27 mouse cellular contexts compared by ENCODE assay signal in the genomic region with DNA sequence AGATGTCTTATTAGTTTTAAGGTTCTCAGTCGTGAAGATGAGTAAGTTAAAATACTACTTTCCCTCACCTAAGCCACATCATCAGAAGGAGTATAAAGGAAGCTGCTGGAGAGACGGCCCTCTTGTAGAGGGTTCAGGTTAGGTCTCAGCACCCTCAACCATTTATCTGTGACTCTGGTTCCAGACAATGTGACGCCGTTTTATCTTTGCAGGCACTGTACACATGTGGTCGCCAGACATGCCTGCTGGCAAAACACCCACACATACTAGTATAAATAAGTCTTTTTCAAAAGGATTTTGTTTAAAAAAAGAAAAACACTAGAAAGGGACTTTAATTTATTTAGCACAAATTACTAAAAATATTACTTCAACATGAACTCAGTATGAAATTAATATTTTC. TPM values are rescaled to one million over a fixed set of nuclear protein-coding genes. Genes with fewer than 3 reads are reported as not detected.
DNase-seq lines count a peak whose midpoint lies in the region; ATAC-seq and TF ChIP-seq lines count a peak whose summit lies in the region.
"Had no signal": no experiment of that assay in that cellular context is flagged by ENCODE, and none has a peak within 500 bp of the region (broad histone marks: within the 10 kb centered on the region; RNA-seq: fewer than 3 reads in every experiment).

No protein-coding gene starts in this region.

- no peaks in the 10 kb centered on the region for H3K9me3 ChIP-seq in MEL (replicated peaks; ENCODE audit: insufficient read depth, low read length)
- H3K9me3 ChIP-seq in liver, embryonic 14.5 days (ENCODE audit: control insufficient read depth, low read length), result no peaks in the 10 kb centered on the region
- no peaks in the 10 kb centered on the region for H3K9me3 ChIP-seq in hindbrain, embryonic 10.5 days
- no peaks in the 10 kb centered on the region for H3K9me3 ChIP-seq in limb, embryonic 10.5 days (replicated peaks)
- H3K9me3 ChIP-seq: embryonic facial prominence, embryonic 10.5 days; embryonic facial prominence, embryonic 13.5 days; forebrain, embryonic 12.5 days; forebrain, embryonic 15.5 days; heart, embryonic 12.5 days; heart, embryonic 15.5 days had no signal

- H3K9ac ChIP-seq in MEL (ENCODE audit: control insufficient read depth, low read depth, low read length, poor library complexity, severe bottlenecking), result no peak overlapping the region
- H3K9ac ChIP-seq in liver, embryonic 14.5 days (replicated peaks), result no peak overlapping the region
- H3K9ac ChIP-seq: embryonic facial prominence, embryonic 13.5 days; forebrain, embryonic 12.5 days; forebrain, embryonic 15.5 days; heart, embryonic 12.5 days; heart, embryonic 15.5 days; hindbrain, embryonic 14.5 days had no signal

- TF ChIP-seq POLR2A in MEL (IDR thresholded peaks at IDR 0.05; ENCODE audit: control insufficient read depth in 1 of 2, insufficient read depth in 1 of 2, low read depth in 1 of 2, low read length in 2 of 2, poor library complexity in 1 of 2), result no peak

- 25% methylated on average over 5 of the region's 5 CpGs for WGBS in liver, embryonic 14.5 days (ENCODE audit: insufficient replicate concordance)
- WGBS in hindbrain, embryonic 10.5 days, result 87% methylated on average over 5 of the region's 5 CpGs
- 77% methylated on average over 5 of the region's 5 CpGs for WGBS in limb, embryonic 10.5 days

- peaks cover 15 to 17% of the 10 kb centered on the region in 2 experiments for H3K4me1 ChIP-seq in MEL (ENCODE audit: control insufficient read depth in 1 of 2, insufficient read depth in 2 of 2, low read length in 2 of 2)
- peaks cover 5% of the 10 kb centered on the region in 2 experiments; a peak in 3 of 4 replicates for H3K4me1 ChIP-seq in liver, embryonic 14.5 days (replicated peaks; ENCODE audit: control insufficient read depth in 2 of 2, insufficient read depth in 2 of 2, low read length in 1 of 2)
- peaks cover 12% of the 10 kb centered on the region for H3K4me1 ChIP-seq in hindbrain, embryonic 10.5 days (replicated peaks)
- H3K4me1 ChIP-seq in limb, embryonic 10.5 days, result peaks cover 15% of the 10 kb centered on the region

- no peak overlapping the region for H3K27ac ChIP-seq in MEL (ENCODE audit: control insufficient read depth, low read depth, low read length)
- no peak overlapping the region for H3K27ac ChIP-seq in liver, embryonic 14.5 days
- H3K27ac ChIP-seq in hindbrain, embryonic 10.5 days, result no peak overlapping the region
- H3K27ac ChIP-seq in limb, embryonic 10.5 days, result no peak overlapping the region
- H3K27ac ChIP-seq: embryonic facial prominence, embryonic 10.5 days; embryonic facial prominence, embryonic 13.5 days; forebrain, embryonic 12.5 days; forebrain, embryonic 15.5 days; heart, embryonic 15.5 days; hindbrain, embryonic 14.5 days; hindbrain, postnatal 0 days had no signal

- ATAC-seq in liver, embryonic 14.5 days (ENCODE audit: insufficient read depth), result no peak
- ATAC-seq: forebrain, embryonic 15.5 days; hindbrain, postnatal 0 days; Patski had no signal

- H3K4me2 ChIP-seq in liver, embryonic 14.5 days (ENCODE audit: low read depth), result no peak overlapping the region
- H3K4me2 ChIP-seq: embryonic facial prominence, embryonic 13.5 days; forebrain, embryonic 12.5 days; forebrain, embryonic 15.5 days; heart, embryonic 12.5 days; heart, embryonic 15.5 days; hindbrain, embryonic 14.5 days had no signal

- no peak for TF ChIP-seq RAD21 in MEL (IDR thresholded peaks at IDR 0.05; ENCODE audit: low read depth, low read length)

- peak; percentile 75 to 89 for TF ChIP-seq EP300 in MEL (IDR thresholded peaks at IDR 0.05; ENCODE audit: low read depth in 1 of 2, low read length in 2 of 2)
- TF ChIP-seq EP300 in liver, embryonic 14.5 days (IDR thresholded peaks at IDR 0.05; ENCODE audit: low read depth), result 0 out of 2 replicates have a peak, but pooled peaks have one; percentile 27

- no peak overlapping the region for H3K4me3 ChIP-seq in MEL (ENCODE audit: control insufficient read depth in 1 of 2, insufficient read depth in 1 of 2, low read depth in 2 of 2, low read length in 2 of 2)
- H3K4me3 ChIP-seq in liver, embryonic 14.5 days (ENCODE audit: insufficient read depth in 1 of 2, low read depth in 2 of 2, low read length in 2 of 2), result no peak overlapping the region
- no peak overlapping the region for H3K4me3 ChIP-seq in hindbrain, embryonic 10.5 days
- H3K4me3 ChIP-seq in limb, embryonic 10.5 days, result no peak overlapping the region
- H3K4me3 ChIP-seq: embryonic facial prominence, embryonic 10.5 days; embryonic facial prominence, embryonic 13.5 days; erythroblast, embryonic 14.5 days; forebrain, embryonic 12.5 days; forebrain, embryonic 15.5 days; heart, embryonic 12.5 days; heart, embryonic 15.5 days had no signal

- H3K36me3 ChIP-seq in MEL (ENCODE audit: control insufficient read depth in 1 of 2, insufficient read depth in 2 of 2, low read length in 2 of 2), result peaks cover 0 to 21% of the 10 kb centered on the region in 2 experiments; a peak in 2 of 4 replicates
- no peaks in the 10 kb centered on the region for H3K36me3 ChIP-seq in liver, embryonic 14.5 days (replicated peaks; ENCODE audit: control insufficient read depth, insufficient read depth, low read depth)
- peaks cover 13% of the 10 kb centered on the region for H3K36me3 ChIP-seq in hindbrain, embryonic 10.5 days
- peaks cover 7% of the 10 kb centered on the region; the same call in 1 of the 2 replicates for H3K36me3 ChIP-seq in limb, embryonic 10.5 days
- H3K36me3 ChIP-seq: forebrain, embryonic 12.5 days; forebrain, embryonic 15.5 days; heart, embryonic 12.5 days; heart, embryonic 15.5 days had no signal

- no peaks in the 10 kb centered on the region for H3K27me3 ChIP-seq in MEL (ENCODE audit: control insufficient read depth in 1 of 2, insufficient read depth in 2 of 2, low read length in 2 of 2)
- H3K27me3 ChIP-seq in liver, embryonic 14.5 days (ENCODE audit: control insufficient read depth, insufficient read depth, low read length), result no peaks in the 10 kb centered on the region
- no peaks in the 10 kb centered on the region for H3K27me3 ChIP-seq in hindbrain, embryonic 10.5 days (ENCODE audit: insufficient read depth, poor library complexity, severe bottlenecking)
- H3K27me3 ChIP-seq in limb, embryonic 10.5 days (ENCODE audit: low read depth, poor library complexity, severe bottlenecking), result no peaks in the 10 kb centered on the region
- H3K27me3 ChIP-seq: embryonic facial prominence, embryonic 13.5 days; forebrain, embryonic 12.5 days; forebrain, embryonic 15.5 days; heart, embryonic 12.5 days; heart, embryonic 15.5 days; Patski had no signal

- DNase-seq in layer of hippocampus, adult 9-11 months, result peak; percentile 38
- DNase-seq in layer of hippocampus, adult 11-12 months (ENCODE audit: low spot score), result no peak
- DNase-seq in MEL (ENCODE audit: low read depth, low spot score), result peak; percentile 80
- DNase-seq in liver, embryonic 14.5 days (ENCODE audit: low read depth in 3 of 3, low spot score in 3 of 3), result peak in 1 of 3 experiments; percentile 22
- DNase-seq in hindbrain, embryonic 10.5 days (ENCODE audit: low spot score), result no peak
- DNase-seq in limb, embryonic 10.5 days (ENCODE audit: low spot score), result no peak
- DNase-seq: adrenal gland, postnatal 10 days; adrenal gland, postnatal 36 days; cerebellum, adult 11-12 months; cerebellum, adult 8-10 months; cerebellum, postnatal 10 days; cerebellum, postnatal 36 days; embryo, embryonic 11 days; gastrocnemius, postnatal 25 days; heart, adult 18-20 months; heart, postnatal 10 days; heart, postnatal 36 days had no signal

- H3K79me2 ChIP-seq in MEL (ENCODE audit: control insufficient read depth, insufficient read depth, low read length, poor library complexity), result peaks cover 4% of the 10 kb centered on the region

- no peak for TF ChIP-seq CTCF in MEL (IDR thresholded peaks at IDR 0.05 in 2 of 3, conservative IDR thresholded peaks at IDR 0.05 in 1 of 3; ENCODE audit: control insufficient read depth in 1 of 3, insufficient read depth in 1 of 3, low read depth in 2 of 3, low read length in 3 of 3, poor library complexity in 1 of 3, severe bottlenecking in 1 of 3)
- no peak for TF ChIP-seq CTCF in liver, embryonic 14.5 days (IDR thresholded peaks at IDR 0.05; ENCODE audit: low read depth)

RNA-seq across cellular contexts. Expression of a gene that starts 4.5 kb away (rescaled TPM):
- total RNA-seq in MEL (2012; rRNA removed), result 1.8 and 2.0 TPM in 2 replicates
- polyA plus RNA-seq in MEL (2012; ENCODE audit: insufficient read depth in 1 of 2, insufficient read length in 2 of 2, low read depth in 1 of 2, low replicate concordance in 2 of 2, missing spikeins in 1 of 2), result 1 to 10 TPM in 1 of 2 experiments, not detected in 1; 2.9 TPM
- 0.88 and 0.97 TPM in 2 replicates for polyA plus RNA-seq in liver, embryonic 14.5 days (2012; rRNA removed)
- polyA plus RNA-seq in liver, embryonic 14.5 days (2014; fragmentation: Nextera tagmentation; extraction: Ambion mirVana), result 0.32 and 0.47 TPM in 2 replicates
- 7.8 and 8.5 TPM in 2 replicates for polyA plus RNA-seq in hindbrain, embryonic 10.5 days (2016; fragmentation: Nextera tagmentation; extraction: Ambion mirVana)
- polyA plus RNA-seq in limb, embryonic 10.5 days (2016; fragmentation: Nextera tagmentation; extraction: Ambion mirVana), result 7.9 and 9.4 TPM in 2 replicates

RNA-seq across cellular contexts. Expression of a gene that starts 4.5 kb away (rescaled TPM):
- total RNA-seq in MEL (2012; rRNA removed), result 64.9 and 77.0 TPM in 2 replicates
- 100 to 1,000 TPM in 1 of 2 experiments, 10 to 100 TPM in 1; 32.1 to 101 TPM for polyA plus RNA-seq in MEL (2012; ENCODE audit: insufficient read depth in 1 of 2, insufficient read length in 2 of 2, low read depth in 1 of 2, low replicate concordance in 2 of 2, missing spikeins in 1 of 2)
- 16.4 and 18.6 TPM in 2 replicates for polyA plus RNA-seq in liver, embryonic 14.5 days (2012; rRNA removed)
- polyA plus RNA-seq in liver, embryonic 14.5 days (2014; fragmentation: Nextera tagmentation; extraction: Ambion mirVana), result 23.5 and 24.2 TPM in 2 replicates
- polyA plus RNA-seq in hindbrain, embryonic 10.5 days (2016; fragmentation: Nextera tagmentation; extraction: Ambion mirVana), result 92.1 and 95.3 TPM in 2 replicates
- 101 and 105 TPM in 2 replicates for polyA plus RNA-seq in limb, embryonic 10.5 days (2016; fragmentation: Nextera tagmentation; extraction: Ambion mirVana)

RNA-seq across cellular contexts. Expression of a gene that starts 20.6 kb away (rescaled TPM):
- total RNA-seq in MEL (2012; rRNA removed), result 10.1 and 11.3 TPM in 2 replicates
- polyA plus RNA-seq in MEL (2012; ENCODE audit: insufficient read depth in 1 of 2, insufficient read length in 2 of 2, low read depth in 1 of 2, low replicate concordance in 2 of 2, missing spikeins in 1 of 2), result 10 to 100 TPM in 1 of 2 experiments, not detected in 1; 13.2 TPM
- polyA plus RNA-seq in liver, embryonic 14.5 days (2012; rRNA removed), result 4.8 and 5.1 TPM in 2 replicates
- polyA plus RNA-seq in liver, embryonic 14.5 days (2014; fragmentation: Nextera tagmentation; extraction: Ambion mirVana), result 4.3 and 6.2 TPM in 2 replicates
- 22.0 and 25.8 TPM in 2 replicates for polyA plus RNA-seq in hindbrain, embryonic 10.5 days (2016; fragmentation: Nextera tagmentation; extraction: Ambion mirVana)
- polyA plus RNA-seq in limb, embryonic 10.5 days (2016; fragmentation: Nextera tagmentation; extraction: Ambion mirVana), result 16.3 and 23.3 TPM in 2 replicates

RNA-seq across cellular contexts. Expression of a gene that starts 30.9 kb away (rescaled TPM):
- total RNA-seq in MEL (2012; rRNA removed), result 26.3 and 27.4 TPM in 2 replicates
- 10 to 100 TPM in 1 of 2 experiments, not detected in 1; 23.0 TPM for polyA plus RNA-seq in MEL (2012; ENCODE audit: insufficient read depth in 1 of 2, insufficient read length in 2 of 2, low read depth in 1 of 2, low replicate concordance in 2 of 2, missing spikeins in 1 of 2)
- polyA plus RNA-seq in liver, embryonic 14.5 days (2012; rRNA removed), result 5.3 and 6.2 TPM in 2 replicates
- 2.6 and 3.4 TPM in 2 replicates for polyA plus RNA-seq in liver, embryonic 14.5 days (2014; fragmentation: Nextera tagmentation; extraction: Ambion mirVana)
- polyA plus RNA-seq in hindbrain, embryonic 10.5 days (2016; fragmentation: Nextera tagmentation; extraction: Ambion mirVana), result 29.4 and 32.3 TPM in 2 replicates
- polyA plus RNA-seq in limb, embryonic 10.5 days (2016; fragmentation: Nextera tagmentation; extraction: Ambion mirVana), result 27.4 and 37.4 TPM in 2 replicates

RNA-seq across cellular contexts. Expression of a gene that starts 32.4 kb away (rescaled TPM):
- 22.6 and 40.1 TPM in 2 replicates for total RNA-seq in MEL (2012; rRNA removed)
- polyA plus RNA-seq in MEL (2012; ENCODE audit: insufficient read depth in 1 of 2, insufficient read length in 2 of 2, low read depth in 1 of 2, low replicate concordance in 2 of 2, missing spikeins in 1 of 2), result 10 to 100 TPM in 1 of 2 experiments, not detected in 1; 15.5 TPM
- 6.9 and 9.5 TPM in 2 replicates for polyA plus RNA-seq in liver, embryonic 14.5 days (2012; rRNA removed)
- 4.5 and 6.0 TPM in 2 replicates for polyA plus RNA-seq in liver, embryonic 14.5 days (2014; fragmentation: Nextera tagmentation; extraction: Ambion mirVana)
- polyA plus RNA-seq in hindbrain, embryonic 10.5 days (2016; fragmentation: Nextera tagmentation; extraction: Ambion mirVana), result 2.6 and 3.0 TPM in 2 replicates
- polyA plus RNA-seq in limb, embryonic 10.5 days (2016; fragmentation: Nextera tagmentation; extraction: Ambion mirVana), result 1.5 and 2.7 TPM in 2 replicates

Comparison
In these comparisons a context has a peak if more than half of its experiments do, and no peak if none do; other contexts are left out.
1. DNase-seq: peak in layer of hippocampus, adult 9-11 months (single experiment) and MEL (single experiment); none in layer of hippocampus, adult 11-12 months (single experiment), hindbrain, embryonic 10.5 days (single experiment) and limb, embryonic 10.5 days (single experiment).